Mouse (Mus musculus) embryonic fibroblast, embryonic 13.5 days (primary cell): ENCODE data around the gene AI854703.

Experiments used
- CTCF ChIP-seq: IDR thresholded peaks from 2 replicates; pipeline ENCODE4 v1.5.1; 2011; ENCODE audit warnings: mild to moderate bottlenecking, control low read depth, low read length, moderate library complexity, borderline replicate concordance; ENCODE audit not compliant: insufficient read depth
- POLR2A ChIP-seq: IDR thresholded peaks from 2 replicates; pipeline ENCODE4 v1.6.1; 2011; ENCODE audit warnings: low read depth, mild to moderate bottlenecking, control low read depth, low read length, moderate library complexity

DNA sequence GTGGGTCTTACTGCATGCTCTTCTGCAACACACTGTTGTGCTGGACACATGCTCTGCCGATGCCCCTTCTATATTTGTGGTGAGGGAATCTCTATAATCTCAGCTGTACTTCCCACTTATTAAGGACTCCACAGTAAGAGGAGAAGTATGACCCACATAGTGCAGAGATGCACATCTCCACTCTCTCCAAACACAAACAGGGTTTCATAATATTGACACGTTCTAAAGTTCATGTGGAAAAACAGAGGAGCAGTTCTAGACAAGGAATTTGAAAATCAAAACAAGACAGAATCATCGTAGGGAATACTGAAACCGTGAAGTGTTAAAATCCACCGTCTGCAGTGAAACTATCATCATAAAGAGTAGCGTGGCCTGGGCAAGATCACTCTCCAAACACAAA, 34.7 kb upstream of the AI854703 start:
- no peak for TF ChIP-seq CTCF
- TF ChIP-seq POLR2A, result no peak
